Mouse (Mus musculus) heart, adult 8-10 months (tissue): ENCODE measurements around the gene Ttc26. TPM values are rescaled to one million over a fixed set of nuclear protein-coding genes. Genes with fewer than 3 reads are reported as not detected.
A peak's percentile ranks its signal among the peaks of the same experiment; 100 is the strongest.

Source experiments
- DNase-seq: peaks from one replicate; pipeline ENCODE4 v3.0.0; 2022; ENCODE audit warnings: low spot score
- total RNA-seq, 4 experiments: library from RNA; stranded (reverse); gene quantifications; 2 replicates each; pipeline ENCODE4 v1.2.4; 2022

The Ttc26 gene
- 1 to 10 TPM; 1.3 to 2.1 (median 1.8) TPM for total RNA-seq

GRCm38 (mm10) chr6:38381129-38381771 is at the start of gene Ttc26:
TSS of gene Ttc26 (plus strand) at chr6:38381469.
- peak; percentile 78 for DNase-seq

GRCm38 (mm10) chr6:38335264-38335663 is 46.0 kb upstream of the Ttc26 start:
- DNase-seq = no peak

- DNase-seq = no peak
Measured at GRCm38 (mm10) chr6:38337166-38337705, 44.0 kb upstream of the Ttc26 start.

GRCm38 (mm10) chr6:38337951-38338350 is 43.3 kb upstream of the Ttc26 start:
- DNase-seq = peak; percentile 51

GRCm38 (mm10) chr6:38339078-38339477 is 42.2 kb upstream of the Ttc26 start:
- no peak for DNase-seq

- no peak for DNase-seq
Measured at GRCm38 (mm10) chr6:38341751-38342665, 39.3 kb upstream of the Ttc26 start.

- DNase-seq = no peak
Measured at GRCm38 (mm10) chr6:38342666-38342992, 38.6 kb upstream of the Ttc26 start.

GRCm38 (mm10) chr6:38343581-38343980 is 37.7 kb upstream of the Ttc26 start:
- no peak for DNase-seq

- no peak for DNase-seq
Measured at GRCm38 (mm10) chr6:38344006-38344670, 37.1 kb upstream of the Ttc26 start.

GRCm38 (mm10) chr6:38345796-38346195 is 35.5 kb upstream of the Ttc26 start:
- DNase-seq = peak; percentile 80

GRCm38 (mm10) chr6:38347875-38348274 is 33.4 kb upstream of the Ttc26 start:
- DNase-seq = no peak

- no peak for DNase-seq
Measured at GRCm38 (mm10) chr6:38348811-38349453, 32.3 kb upstream of the Ttc26 start.

- DNase-seq = no peak
Measured at GRCm38 (mm10) chr6:38349806-38350205, 31.5 kb upstream of the Ttc26 start.

GRCm38 (mm10) chr6:38351930-38352329 is 29.3 kb upstream of the Ttc26 start:
- DNase-seq = no peak

- DNase-seq = no peak
Measured at GRCm38 (mm10) chr6:38352451-38352850, 28.8 kb upstream of the Ttc26 start.

- no peak for DNase-seq
Measured at GRCm38 (mm10) chr6:38353181-38353580, 28.1 kb upstream of the Ttc26 start.

GRCm38 (mm10) chr6:38353811-38354722 is 27.2 kb upstream of the Ttc26 start, which contains the start of gene Zc3hav1:
TSS of gene Zc3hav1 (minus strand) at chr6:38354603.
- peak; percentile 88 for DNase-seq

- DNase-seq = no peak
Measured at GRCm38 (mm10) chr6:38354723-38355353, 26.4 kb upstream of the Ttc26 start.

- DNase-seq = no peak
Measured at GRCm38 (mm10) chr6:38355354-38355823, 25.9 kb upstream of the Ttc26 start.

- no peak for DNase-seq
Measured at GRCm38 (mm10) chr6:38355862-38356261, 25.4 kb upstream of the Ttc26 start.
